Mouse (Mus musculus) intestine, embryonic 15.5 days (tissue): ENCODE data around the gene Crtc2. TPM values are rescaled to one million over a fixed set of nuclear protein-coding genes. Genes with fewer than 3 reads are reported as not detected.
"Not testable (repeated sequence)": the region's sequence is repeated elsewhere in the genome, so short reads cannot be mapped to it uniquely, and the experiment has no call there.

ENCODE experiments used
- ATAC-seq: fragments of 200-750 bp; cut with Nextera tagmentation; 2 replicates; pipeline ENCODE4 v1.8.0; 2017; ENCODE audit warnings: moderate TSS enrichment, moderate library complexity
- H3K27ac ChIP-seq: fragments of 300-500 bp; sonication (generic); 2 replicates; pipeline ENCODE4 v1.5.1; 2015; ENCODE audit warnings: mild to moderate bottlenecking, inconsistent platforms
- H3K27me3 ChIP-seq: fragments of 300-500 bp; sonication (generic); replicated peaks from 2 replicates; pipeline ENCODE4 v1.6.1; 2015; ENCODE audit warnings: inconsistent platforms
- H3K36me3 ChIP-seq: fragments of 300-500 bp; sonication (generic); 2 replicates; pipeline ENCODE4 v1.6.1; 2015; ENCODE audit warnings: inconsistent platforms
- H3K4me1 ChIP-seq: fragments of 300-500 bp; sonication (generic); replicated peaks from 2 replicates; pipeline ENCODE4 v1.6.1; 2015; ENCODE audit warnings: inconsistent platforms
- H3K4me2 ChIP-seq: fragments of 300-500 bp; sonication (generic); replicated peaks from 2 replicates; pipeline ENCODE4 v1.6.1; 2015; ENCODE audit warnings: mild to moderate bottlenecking, inconsistent platforms
- H3K4me3 ChIP-seq: fragments of 300-500 bp; sonication (generic); replicated peaks from 2 replicates; pipeline ENCODE4 v1.5.1; 2015; ENCODE audit warnings: inconsistent platforms
- H3K9ac ChIP-seq: fragments of 300-500 bp; sonication (generic); 2 replicates; pipeline ENCODE4 v1.6.1; 2015; ENCODE audit warnings: inconsistent platforms
- H3K9me3 ChIP-seq: fragments of 300-500 bp; sonication (generic); 2 replicates; pipeline ENCODE4 v1.6.1; 2016; ENCODE audit warnings: inconsistent platforms
- WGBS: fragments of 180-500 bp; shearing (Covaris S2); methylation state at CpG from one replicate; pipeline ENCODE4 v1.1.7; 2015; 5-methylcytosine and 5-hydroxymethylcytosine counted together
- polyA plus RNA-seq: library from polyadenylated mRNA; unstranded; fragments of >200 nt; fragmentation: Nextera tagmentation; extraction: Ambion mirVana; gene quantifications from 2 replicates; pipeline ENCODE4 v1.2.1, GENCODE M21; 2015

The Crtc2 gene
- polyA plus RNA-seq, 1 experiment from 2014 or later = 18.6 TPM

GRCm38 (mm10) chr3:90276858-90277257 is 22.9 kb downstream of the Crtc2 start:
- Histone ChIP-seq H3K27ac (no peak overlapping the region), H3K4me3 (no peak overlapping the region), H3K9ac (no peak overlapping the region), H3K4me1 (no peaks in the 10 kb centered on the region), H3K27me3 (no peaks in the 10 kb centered on the region), H3K36me3 (peaks cover 11% of the 10 kb centered on the region), H3K4me2 (no peak overlapping the region), H3K9me3 (no peaks in the 10 kb centered on the region)
- 58% methylated on average over 16 of the region's 16 CpGs for WGBS
- ATAC-seq = no peak

- H3K9ac ChIP-seq = no peak overlapping the region
- no peaks in the 10 kb centered on the region for H3K9me3 ChIP-seq
- H3K4me2 ChIP-seq = no peak overlapping the region
- no peak overlapping the region for H3K4me3 ChIP-seq
- H3K4me1 ChIP-seq = no peaks in the 10 kb centered on the region
- 86% methylated on average over 9 of the region's 9 CpGs for WGBS
- ATAC-seq = no peak
- H3K27ac ChIP-seq = no peak overlapping the region
- no peaks in the 10 kb centered on the region for H3K27me3 ChIP-seq
- H3K36me3 ChIP-seq = peaks cover 11% of the 10 kb centered on the region
These were observed 23.8 kb downstream of the Crtc2 start for GRCm38 (mm10) chr3:90277793-90278192.

GRCm38 (mm10) chr3:90278211-90278610 is 24.2 kb downstream of the Crtc2 start:
- no peak for ATAC-seq
- no peak overlapping the region for H3K9ac ChIP-seq
- no peak overlapping the region for H3K4me2 ChIP-seq
- no peak overlapping the region for H3K27ac ChIP-seq
- H3K4me1 ChIP-seq = no peaks in the 10 kb centered on the region
- WGBS = 95% methylated on average over 10 of the region's 10 CpGs
- no peaks in the 10 kb centered on the region for H3K27me3 ChIP-seq
- no peaks in the 10 kb centered on the region for H3K9me3 ChIP-seq
- H3K4me3 ChIP-seq = no peak overlapping the region
- peaks cover 11% of the 10 kb centered on the region for H3K36me3 ChIP-seq

- no peak overlapping the region for H3K27ac ChIP-seq
- ATAC-seq = no peak
- WGBS = 88% methylated on average over 9 of the region's 9 CpGs
- no peak overlapping the region for H3K4me2 ChIP-seq
- no peaks in the 10 kb centered on the region for H3K9me3 ChIP-seq
- no peaks in the 10 kb centered on the region for H3K27me3 ChIP-seq
- no peaks in the 10 kb centered on the region for H3K4me1 ChIP-seq
- no peak overlapping the region for H3K4me3 ChIP-seq
- no peak overlapping the region for H3K9ac ChIP-seq
- peaks cover 9% of the 10 kb centered on the region for H3K36me3 ChIP-seq
These were observed 25.3 kb downstream of the Crtc2 start for GRCm38 (mm10) chr3:90279216-90279615.

- H3K36me3 ChIP-seq = peaks cover 9% of the 10 kb centered on the region
- 97% methylated on average over 7 of the region's 7 CpGs for WGBS
- ATAC-seq = no peak
These were observed 25.8 kb downstream of the Crtc2 start for GRCm38 (mm10) chr3:90279743-90280142.

GRCm38 (mm10) chr3:90280708-90281107 is 26.7 kb downstream of the Crtc2 start:
- no peak overlapping the region for H3K27ac ChIP-seq
- H3K9me3 ChIP-seq = no peaks in the 10 kb centered on the region
- peaks cover 9% of the 10 kb centered on the region for H3K36me3 ChIP-seq
- no peak overlapping the region for H3K4me3 ChIP-seq
- 86% methylated on average over 9 of the region's 9 CpGs for WGBS
- H3K4me2 ChIP-seq = no peak overlapping the region
- H3K4me1 ChIP-seq = no peaks in the 10 kb centered on the region
- no peak overlapping the region for H3K9ac ChIP-seq
- no peak for ATAC-seq
- no peaks in the 10 kb centered on the region for H3K27me3 ChIP-seq

More at GRCm38 (mm10) chr3:90279743-90280142, 25.8 kb downstream of the Crtc2 start:
- no peaks in the 10 kb centered on the region for H3K4me1 ChIP-seq
- H3K9ac ChIP-seq = no peak overlapping the region
- no peaks in the 10 kb centered on the region for H3K27me3 ChIP-seq
- H3K9me3 ChIP-seq = no peaks in the 10 kb centered on the region
- no peak overlapping the region for H3K4me2 ChIP-seq
- no peak overlapping the region for H3K4me3 ChIP-seq
- no peak overlapping the region for H3K27ac ChIP-seq

- WGBS = 93% methylated on average over 2 of the region's 2 CpGs
- ATAC-seq = no peak
- no peaks in the 10 kb centered on the region for H3K4me1 ChIP-seq
- H3K4me2 ChIP-seq = no peak overlapping the region
- no peak overlapping the region for H3K9ac ChIP-seq
- H3K27me3 ChIP-seq = no peaks in the 10 kb centered on the region
- no peak overlapping the region for H3K4me3 ChIP-seq
- H3K9me3 ChIP-seq = no peaks in the 10 kb centered on the region
- H3K27ac ChIP-seq = no peak overlapping the region
- peaks cover 6% of the 10 kb centered on the region for H3K36me3 ChIP-seq
These were observed 30.2 kb downstream of the Crtc2 start for GRCm38 (mm10) chr3:90284150-90284549.

- not testable (repeated sequence) for H3K27me3 ChIP-seq, H3K9me3 ChIP-seq, H3K36me3 ChIP-seq, H3K4me1 ChIP-seq, H3K27ac ChIP-seq, H3K4me3 ChIP-seq, H3K4me2 ChIP-seq, ATAC-seq, H3K9ac ChIP-seq
- 69% methylated on average over 3 of the region's 3 CpGs for WGBS
These were observed 35.4 kb downstream of the Crtc2 start for GRCm38 (mm10) chr3:90289403-90289802.

- Histone ChIP-seq H3K4me2 (no peak overlapping the region), H3K4me3 (no peak overlapping the region), H3K27me3 (no peaks in the 10 kb centered on the region), H3K36me3 (no peaks in the 10 kb centered on the region), H3K9ac (no peak overlapping the region), H3K4me1 (peaks cover 8% of the 10 kb centered on the region), H3K9me3 (no peaks in the 10 kb centered on the region), H3K27ac (no peak overlapping the region)
- ATAC-seq = no peak
- WGBS = 89% methylated on average over 1 of the region's 1 CpGs
These were observed 36.6 kb downstream of the Crtc2 start for GRCm38 (mm10) chr3:90290602-90291001.

GRCm38 (mm10) chr3:90291982-90292344 is 38.0 kb downstream of the Crtc2 start:
- 36% methylated on average over 2 of the region's 2 CpGs for WGBS
- no peak for ATAC-seq
- peaks cover 8% of the 10 kb centered on the region for H3K4me1 ChIP-seq

GRCm38 (mm10) chr3:90292345-90293275 is 38.6 kb downstream of the Crtc2 start, which contains the start of gene Gatad2b:
Gene Gatad2b (plus strand): TSS chr3:90293178.
- Histone ChIP-seq H3K27me3 (no peaks in the 10 kb centered on the region), H3K27ac (peak within 1 kb of the TSS; percentile 96), H3K36me3 (no peaks in the 10 kb centered on the region), H3K4me2 (peak within 1 kb of the TSS; percentile 72), H3K9me3 (no peaks in the 10 kb centered on the region), H3K4me3 (peak within 1 kb of the TSS; percentile 84), H3K9ac (peak within 1 kb of the TSS; percentile 86), H3K4me1 (peaks cover 8% of the 10 kb centered on the region)
- peak; percentile 98 for ATAC-seq
- WGBS = under 1% methylated on average over 46 of the region's 47 CpGs

More at GRCm38 (mm10) chr3:90291982-90292344, 38.0 kb downstream of the Crtc2 start:
- H3K9ac ChIP-seq = peak overlapping the region; percentile 72; the same call in 1 of the 2 replicates
- H3K36me3 ChIP-seq = no peaks in the 10 kb centered on the region
- H3K4me3 ChIP-seq = peak overlapping the region; percentile 53
- peak overlapping the region; percentile 92 for H3K27ac ChIP-seq
- H3K4me2 ChIP-seq = peak overlapping the region; percentile 63
- H3K27me3 ChIP-seq = no peaks in the 10 kb centered on the region
- no peaks in the 10 kb centered on the region for H3K9me3 ChIP-seq

GRCm38 (mm10) chr3:90293352-90294063 is 39.5 kb downstream of the Crtc2 start:
- H3K4me3 ChIP-seq = peak overlapping the region; percentile 84
- H3K36me3 ChIP-seq = no peaks in the 10 kb centered on the region
- H3K9me3 ChIP-seq = no peaks in the 10 kb centered on the region
- peak; percentile 50 for ATAC-seq
- no peaks in the 10 kb centered on the region for H3K27me3 ChIP-seq
- peak overlapping the region; percentile 72 for H3K4me2 ChIP-seq
- H3K9ac ChIP-seq = peak overlapping the region; percentile 86
- H3K4me1 ChIP-seq = peaks cover 8% of the 10 kb centered on the region
- WGBS = 1% methylated on average over 37 of the region's 68 CpGs
- H3K27ac ChIP-seq = peak overlapping the region; percentile 96
